Mouse (Mus musculus): ENCODE measurements around the gene Olfr459.

DNA sequence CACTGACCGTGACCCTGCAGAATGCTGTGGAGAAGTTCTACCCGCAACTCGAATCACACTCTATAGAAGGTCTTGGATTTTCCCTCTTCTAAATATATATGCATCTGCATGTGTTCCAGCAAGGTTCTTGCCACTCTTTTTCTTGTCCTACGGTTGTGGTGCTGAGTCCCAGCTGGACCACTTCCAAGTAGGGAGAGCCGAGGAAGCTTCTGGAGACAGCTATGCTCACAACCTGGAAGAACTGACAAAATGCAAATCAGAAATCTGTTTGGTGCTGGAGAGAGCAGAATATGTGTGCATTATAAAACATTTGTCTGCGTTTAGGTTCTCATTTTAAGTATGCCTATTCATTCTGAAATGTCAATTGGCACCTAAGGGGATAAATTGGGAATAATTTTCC, 744 bp upstream of the Olfr459 start:
- TF ChIP-seq CHD2 (IDR thresholded peaks at IDR 0.05; ENCODE audit: low read length), result no peak
- TF ChIP-seq CTCF (conservative IDR thresholded peaks at IDR 0.05 in 1 of 2, IDR thresholded peaks at IDR 0.05 in 1 of 2; ENCODE audit: low read depth in 2 of 2, low read length in 2 of 2), result no peak
- TF ChIP-seq POLR2A (IDR thresholded peaks at IDR 0.05; ENCODE audit: low read depth, low read length), result no peak
- no peak for TF ChIP-seq MAFK (IDR thresholded peaks at IDR 0.05; ENCODE audit: insufficient replicate concordance, low read length)

Measured in CH12.LX (cell line).